Mouse (Mus musculus) erythroblast, adult 5-6 weeks (primary cell): ENCODE measurements around the gene Spem2. TPM values are rescaled to one million over a fixed set of nuclear protein-coding genes. Genes with fewer than 3 reads are reported as not detected.

ENCODE experiments used
- ATAC-seq: replicated peaks from 2 replicates; pipeline ENCODE4 v1.8.0; 2016; ENCODE audit warnings: moderate number of reproducible peaks, mild to moderate bottlenecking, moderate TSS enrichment, inconsistent platforms; ENCODE audit not compliant: poor library complexity, low FRiP score, severe bottlenecking
- total RNA-seq, 2 experiments: library from RNA; stranded (forward) in 1 of 2; stranded (reverse) in 1 of 2; fragments of 150-400 nt in 1 of 2; fragments of 200-764, 138-1000 nt in 1 of 2; gene quantifications; 2 replicates each; pipeline versions ENCODE4 v1.2.3 to v1.2.4; 2015 to 2017; ENCODE audit warnings: low replicate concordance in 2 of 2

Spem2 gene
- total RNA-seq, 2 experiments from 2014 or later, result not detected

DNA sequence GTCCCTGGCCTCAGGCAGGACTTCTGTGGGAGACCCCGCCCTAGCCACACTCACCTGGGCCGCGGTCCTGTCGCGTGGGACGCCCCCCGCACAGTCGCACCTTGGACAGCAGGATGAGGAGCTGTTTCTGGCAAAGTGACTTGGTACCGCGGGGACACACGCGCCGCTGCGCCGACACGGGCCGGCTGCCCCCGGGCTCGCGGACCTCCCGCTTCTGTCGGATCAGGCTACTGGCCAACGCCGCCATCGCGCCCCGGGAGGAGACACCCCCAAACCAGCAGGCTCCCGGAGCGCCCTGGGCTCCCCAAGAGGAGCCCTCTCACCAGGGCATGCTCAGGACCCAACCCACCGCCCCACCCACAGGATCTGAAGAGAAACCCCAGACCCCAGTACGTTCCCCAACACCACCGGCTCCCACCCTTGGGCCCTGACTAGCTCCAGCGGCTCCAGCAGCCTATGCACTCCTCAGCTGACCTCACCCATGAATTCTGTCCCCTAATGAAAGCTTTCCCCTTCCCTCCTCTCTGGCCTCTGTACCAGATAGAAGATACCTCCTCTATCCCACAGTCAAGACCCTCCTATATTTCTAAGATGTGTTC lies 16.8 kb downstream of the Spem2 start, which contains the start of gene Fgf11:
Gene Fgf11, minus strand, starts transcription at position 479 of the 599 bp plus-strand sequence.
- no peak for ATAC-seq

DNA sequence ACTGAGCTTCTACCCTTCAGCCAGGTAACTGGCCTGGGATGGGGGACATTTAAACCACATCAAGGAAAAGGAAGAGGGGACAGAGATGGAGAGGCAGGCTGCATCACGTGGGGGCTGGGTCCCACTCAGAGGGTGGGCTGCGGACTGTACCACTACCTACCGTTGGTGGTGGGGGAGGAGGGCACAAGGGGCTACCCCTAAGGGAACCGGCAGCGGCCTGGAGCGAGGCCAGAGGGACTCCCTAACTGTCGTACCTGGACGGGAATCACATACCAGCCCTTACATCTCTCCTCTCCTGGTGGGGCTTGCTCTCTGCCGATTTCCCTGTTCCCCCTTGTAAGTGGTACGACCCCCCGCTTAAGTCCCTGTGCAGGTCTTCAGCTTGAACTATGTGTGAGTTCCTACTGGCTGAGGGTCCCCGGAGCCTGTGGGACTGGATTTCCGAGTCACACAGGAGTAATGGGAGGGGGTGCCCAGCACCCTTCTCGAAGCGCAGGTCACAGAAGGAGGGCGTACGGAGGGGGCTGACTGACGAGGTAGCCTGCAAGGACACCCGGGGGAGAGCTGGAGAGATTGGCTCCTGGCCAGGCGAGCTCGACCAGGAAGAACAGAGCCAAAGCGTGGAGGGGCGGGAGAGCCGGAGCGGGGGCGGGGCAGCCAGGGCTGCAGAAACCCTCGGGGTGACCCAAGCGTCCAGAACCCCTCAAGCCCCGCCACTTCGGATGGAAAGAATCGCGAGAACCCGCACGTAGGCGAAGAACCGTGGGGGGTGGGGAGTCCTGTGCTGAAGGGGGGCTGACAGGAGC lies 17.7 kb downstream of the Spem2 start:
- ATAC-seq, result no peak

DNA sequence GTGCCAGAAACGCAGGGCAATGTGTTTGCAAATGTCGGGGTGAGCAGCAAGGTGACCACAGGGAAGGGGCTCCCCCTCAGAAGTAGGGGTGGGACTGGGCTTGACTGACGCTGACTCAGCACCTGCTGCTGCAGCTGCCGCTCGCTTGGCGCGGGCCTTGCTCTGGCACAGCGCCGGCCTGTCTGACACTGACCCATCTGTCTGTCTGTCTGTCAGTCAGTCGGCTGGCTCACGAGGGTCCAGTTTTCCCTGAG lies 18.2 kb downstream of the Spem2 start:
- ATAC-seq, result no peak

- ATAC-seq, result no peak
Observed at GRCm38 (mm10) chr11:69799394-69800137, 18.7 kb downstream of the Spem2 start.

GRCm38 (mm10) chr11:69797924-69798323 lies 20.3 kb downstream of the Spem2 start:
- no peak for ATAC-seq

GRCm38 (mm10) chr11:69795983-69796435 lies 22.3 kb downstream of the Spem2 start:
- ATAC-seq, result no peak

GRCm38 (mm10) chr11:69795168-69795982 lies 22.9 kb downstream of the Spem2 start, which contains the start of gene Chrnb1:
Chrnb1 (minus strand) TSS chr11:69795943.
- ATAC-seq, result peak; percentile 95

- ATAC-seq, result no peak
Observed at GRCm38 (mm10) chr11:69793429-69793828, 24.8 kb downstream of the Spem2 start.

DNA sequence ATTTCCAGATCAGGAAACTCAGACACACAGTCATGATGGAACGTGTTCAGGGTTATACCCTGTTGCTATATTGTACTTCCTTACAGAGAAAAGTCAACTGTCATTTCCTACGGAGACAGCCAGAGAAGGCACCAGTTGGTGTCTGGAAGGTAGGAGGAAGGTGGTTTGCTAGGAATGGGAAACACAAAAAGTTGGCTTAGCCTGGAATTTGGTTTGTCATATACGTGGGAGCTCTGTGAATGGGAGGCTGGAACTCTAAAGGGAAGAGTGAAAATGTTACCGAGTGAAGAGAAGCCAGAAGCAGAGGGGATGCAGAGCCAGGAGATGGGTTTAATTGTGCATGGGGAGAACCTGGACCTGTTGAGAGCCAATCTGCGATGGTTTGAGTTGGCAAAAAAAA lies 26.8 kb downstream of the Spem2 start:
- ATAC-seq, result no peak

GRCm38 (mm10) chr11:69789431-69789830 lies 28.8 kb downstream of the Spem2 start:
- ATAC-seq, result no peak

DNA sequence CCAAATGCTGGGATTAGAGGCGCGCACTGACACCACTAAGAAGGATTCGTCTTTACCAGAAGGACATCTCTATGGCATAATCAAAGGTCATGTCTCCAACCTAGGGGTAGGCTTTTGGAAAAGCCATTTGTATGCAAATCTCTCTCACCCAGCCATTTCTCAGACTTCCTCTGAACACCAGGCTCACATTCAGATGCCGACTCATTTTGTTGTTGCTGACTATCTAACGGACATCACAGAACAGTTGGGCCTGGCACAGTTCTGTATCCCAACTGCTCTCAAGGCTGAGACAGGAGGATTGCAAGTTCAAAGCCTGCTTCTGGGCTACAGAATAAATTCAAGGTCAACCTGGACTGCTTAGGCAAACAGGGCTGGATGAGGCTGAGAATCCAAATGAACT lies 31.0 kb downstream of the Spem2 start:
- no peak for ATAC-seq

DNA sequence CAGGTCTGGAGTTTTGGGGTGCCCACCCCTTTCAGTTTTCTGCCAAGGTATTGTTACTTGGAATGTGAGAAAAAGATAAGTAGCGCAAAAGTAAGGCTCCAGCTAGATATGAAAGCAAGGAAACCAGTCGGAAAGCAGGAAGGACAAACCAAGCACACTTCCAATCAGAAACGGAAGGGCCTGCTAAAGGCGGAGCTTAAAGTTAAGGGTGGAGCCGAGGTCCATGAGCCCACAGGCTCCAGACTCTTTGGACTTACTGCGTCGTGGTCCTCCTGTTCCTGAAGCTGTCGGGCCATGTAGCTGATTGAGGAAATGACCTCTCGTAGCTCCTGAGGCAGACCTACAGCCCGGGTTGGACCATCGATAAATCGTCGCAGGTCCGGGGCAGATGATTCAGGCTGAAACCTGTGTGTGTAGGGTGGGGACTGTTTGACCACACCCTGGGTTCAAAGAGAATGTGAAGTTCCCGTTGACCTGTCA lies 33.4 kb downstream of the Spem2 start:
- peak; percentile 83 for ATAC-seq

DNA sequence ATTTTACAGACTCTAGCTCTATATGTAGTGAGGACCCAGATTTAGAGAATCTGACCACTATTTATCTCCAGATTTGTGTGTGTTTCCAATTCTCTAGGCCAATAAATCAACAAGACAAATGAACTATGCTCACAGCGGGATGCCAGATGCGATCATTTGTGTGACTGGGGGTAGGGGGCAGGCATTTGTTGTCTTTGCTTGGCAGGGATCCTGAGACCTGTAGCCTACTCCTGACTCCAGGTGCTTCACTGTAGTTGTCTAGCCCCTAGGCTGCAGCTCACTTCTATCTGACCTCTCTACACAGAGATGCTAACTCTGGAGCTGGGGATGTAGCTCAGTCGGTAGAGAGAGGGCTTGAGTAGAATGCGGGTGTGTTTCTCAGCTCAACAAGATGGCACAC lies 36.4 kb downstream of the Spem2 start:
- no peak for ATAC-seq

DNA sequence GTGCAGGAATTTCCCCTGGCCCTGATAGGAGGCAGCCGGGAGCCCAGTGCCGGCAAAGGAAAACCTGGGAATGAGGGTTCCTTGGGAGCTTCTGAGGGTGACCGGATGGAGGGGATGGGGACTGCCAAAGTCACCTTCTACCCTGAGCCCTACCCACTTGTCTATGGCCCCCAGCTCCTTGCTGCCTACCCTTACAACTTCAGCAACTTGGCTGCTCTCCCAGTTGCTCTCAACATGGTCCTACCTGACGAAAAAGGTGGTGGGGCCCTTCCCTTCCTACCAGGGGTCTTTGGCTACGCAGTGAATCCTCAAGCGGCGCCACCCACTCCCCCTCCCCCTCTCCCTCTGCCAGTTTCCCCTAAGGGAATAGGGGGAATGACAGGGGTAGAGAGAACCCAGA lies 39.3 kb downstream of the Spem2 start:
- ATAC-seq, result no peak

GRCm38 (mm10) chr11:69778258-69778982 lies 39.8 kb downstream of the Spem2 start:
- ATAC-seq, result no peak

GRCm38 (mm10) chr11:69777504-69778257 lies 40.6 kb downstream of the Spem2 start:
- ATAC-seq, result no peak

DNA sequence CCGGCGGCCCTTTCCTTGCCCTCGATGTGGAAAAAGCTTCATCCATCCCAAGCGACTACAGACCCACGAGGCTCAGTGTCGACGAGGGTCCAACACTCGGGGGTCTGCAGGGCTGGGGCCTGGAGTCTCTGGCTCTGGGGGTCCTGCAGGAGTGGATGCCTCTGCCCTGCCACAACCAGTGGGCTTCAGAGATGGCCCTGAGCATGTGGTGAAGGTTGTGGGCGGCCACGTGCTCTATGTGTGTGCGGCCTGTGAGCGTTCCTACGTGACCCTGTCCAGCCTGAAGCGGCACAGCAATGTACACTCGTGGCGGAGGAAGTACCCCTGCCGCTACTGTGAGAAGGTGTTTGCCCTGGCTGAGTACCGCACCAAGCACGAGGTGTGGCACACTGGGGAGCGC lies 41.8 kb downstream of the Spem2 start:
- no peak for ATAC-seq

DNA sequence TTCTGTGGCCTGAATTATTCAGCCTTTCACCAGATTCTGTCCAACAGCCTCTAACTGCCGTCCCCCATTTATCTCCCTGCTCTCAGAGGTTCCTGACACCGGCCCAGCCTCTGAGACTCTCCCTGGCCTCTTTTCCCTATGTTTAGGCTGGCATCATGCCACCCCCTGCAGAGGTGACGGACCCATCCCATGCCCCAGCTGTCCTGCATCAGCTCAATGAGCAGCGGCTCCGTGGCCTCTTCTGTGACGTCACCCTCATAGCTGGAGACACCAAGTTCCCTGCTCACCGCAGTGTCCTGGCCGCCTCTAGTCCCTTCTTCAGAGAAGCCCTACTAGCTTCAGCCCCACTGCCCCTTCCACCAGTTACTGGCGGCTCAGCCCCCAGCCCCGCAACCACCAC lies 42.5 kb downstream of the Spem2 start:
- no peak for ATAC-seq

- no peak for ATAC-seq
Observed at GRCm38 (mm10) chr11:69774961-69775360, 43.3 kb downstream of the Spem2 start.
